Mouse (Mus musculus) hindbrain, embryonic 12.5 days (tissue): ENCODE measurements around the gene Pitpnc1. TPM values are rescaled to one million over a fixed set of nuclear protein-coding genes. Genes with fewer than 3 reads are reported as not detected.

Experiments used
- ATAC-seq: fragments of 200-750 bp; cut with Nextera tagmentation; 2 replicates; pipeline ENCODE4 v1.8.0; 2017; ENCODE audit warnings: moderate TSS enrichment; ENCODE audit not compliant: low FRiP score
- H3K27ac ChIP-seq: fragments of 300-500 bp; sonication (generic); 2 replicates; pipeline ENCODE4 v1.5.1; 2016; ENCODE audit warnings: mild to moderate bottlenecking
- H3K27me3 ChIP-seq: fragments of 300-500 bp; sonication (generic); 2 replicates; pipeline ENCODE4 v1.6.1; 2016; ENCODE audit warnings: mild to moderate bottlenecking
- H3K36me3 ChIP-seq: fragments of 300-500 bp; sonication (generic); 2 replicates; pipeline ENCODE4 v1.6.1; 2016; ENCODE audit warnings: mild to moderate bottlenecking
- H3K4me1 ChIP-seq: fragments of 300-500 bp; sonication (generic); 2 replicates; pipeline ENCODE4 v1.6.1; 2016
- H3K4me2 ChIP-seq: fragments of 300-500 bp; sonication (generic); replicated peaks from 2 replicates; pipeline ENCODE4 v1.6.1; 2016; ENCODE audit warnings: mild to moderate bottlenecking
- H3K4me3 ChIP-seq: fragments of 300-500 bp; sonication (generic); 2 replicates; pipeline ENCODE4 v1.5.1; 2016; ENCODE audit warnings: mild to moderate bottlenecking
- H3K9ac ChIP-seq: fragments of 300-500 bp; sonication (generic); 2 replicates; pipeline ENCODE4 v1.6.1; 2016; ENCODE audit warnings: mild to moderate bottlenecking, moderate library complexity
- H3K9me3 ChIP-seq: fragments of 300-500 bp; sonication (generic); replicated peaks from 2 replicates; pipeline ENCODE4 v1.6.1; 2016; ENCODE audit warnings: mild to moderate bottlenecking
- WGBS: fragments of 180-500 bp; shearing (Covaris S2); methylation state at CpG from one replicate; pipeline ENCODE4 v1.1.7; 2016; 5-methylcytosine and 5-hydroxymethylcytosine counted together
- polyA plus RNA-seq: library from polyadenylated mRNA; unstranded; fragments of >200 nt; fragmentation: Nextera tagmentation; extraction: Ambion mirVana; gene quantifications from 2 replicates; pipeline ENCODE4 v1.2.1, GENCODE M21; 2016

Gene Pitpnc1
- polyA plus RNA-seq, 1 experiment from 2014 or later, result 36.5 TPM

GRCm38 (mm10) chr11:107243126-107243525 lies 227.4 kb downstream of the Pitpnc1 start:
- no peak overlapping the region for H3K9ac ChIP-seq
- H3K27ac ChIP-seq, result no peak overlapping the region
- no peaks in the 10 kb centered on the region; the same call in 1 of the 2 replicates for H3K36me3 ChIP-seq
- H3K9me3 ChIP-seq, result 0 out of 2 replicates have a peak, but pooled peaks cover 4% of the 10 kb centered on the region
- H3K4me1 ChIP-seq, result no peaks in the 10 kb centered on the region; the same call in 1 of the 2 replicates
- H3K4me3 ChIP-seq, result no peak overlapping the region
- WGBS, result 61% methylated on average over 6 of the region's 6 CpGs
- no peak for ATAC-seq
- no peak overlapping the region for H3K4me2 ChIP-seq
- no peaks in the 10 kb centered on the region for H3K27me3 ChIP-seq

- 90% methylated on average over 7 of the region's 7 CpGs for WGBS
- Histone ChIP-seq H3K27ac (no peak overlapping the region), H3K9ac (no peak overlapping the region), H3K27me3 (no peaks in the 10 kb centered on the region), H3K9me3 (0 out of 2 replicates have a peak, but pooled peaks cover 4% of the 10 kb centered on the region), H3K4me1 (no peaks in the 10 kb centered on the region; the same call in 1 of the 2 replicates), H3K36me3 (no peaks in the 10 kb centered on the region; the same call in 1 of the 2 replicates), H3K4me3 (no peak overlapping the region), H3K4me2 (no peak overlapping the region)
- ATAC-seq, result no peak
These were observed 228.8 kb downstream of the Pitpnc1 start for GRCm38 (mm10) chr11:107241678-107242077.

- ATAC-seq, result no peak
- no peak overlapping the region for H3K9ac ChIP-seq
- H3K9me3 ChIP-seq, result no peaks in the 10 kb centered on the region
- no peak overlapping the region for H3K4me3 ChIP-seq
- WGBS, result 94% methylated on average over 6 of the region's 6 CpGs
- no peak overlapping the region for H3K4me2 ChIP-seq
- H3K4me1 ChIP-seq, result no peaks in the 10 kb centered on the region; the same call in 1 of the 2 replicates
- H3K27ac ChIP-seq, result no peak overlapping the region
- H3K27me3 ChIP-seq, result no peaks in the 10 kb centered on the region
- H3K36me3 ChIP-seq, result no peaks in the 10 kb centered on the region
These were observed 232.0 kb downstream of the Pitpnc1 start for GRCm38 (mm10) chr11:107238506-107238905.

GRCm38 (mm10) chr11:107237532-107237931 lies 233.0 kb downstream of the Pitpnc1 start:
- H3K27ac ChIP-seq, result no peak overlapping the region
- no peak for ATAC-seq
- no peaks in the 10 kb centered on the region for H3K27me3 ChIP-seq
- H3K9ac ChIP-seq, result no peak overlapping the region
- no peak overlapping the region for H3K4me2 ChIP-seq
- WGBS, result 89% methylated on average over 4 of the region's 4 CpGs
- H3K4me1 ChIP-seq, result no peaks in the 10 kb centered on the region
- no peaks in the 10 kb centered on the region for H3K36me3 ChIP-seq
- H3K4me3 ChIP-seq, result no peak overlapping the region
- no peaks in the 10 kb centered on the region for H3K9me3 ChIP-seq

- H3K27ac ChIP-seq, result no peak overlapping the region
These were observed 237.1 kb downstream of the Pitpnc1 start for GRCm38 (mm10) chr11:107233252-107233890.

GRCm38 (mm10) chr11:107230128-107230527 lies 240.4 kb downstream of the Pitpnc1 start:
- Histone ChIP-seq H3K9ac (no peak overlapping the region), H3K27ac (no peak overlapping the region), H3K4me2 (no peak overlapping the region), H3K36me3 (peaks cover 21% of the 10 kb centered on the region), H3K27me3 (no peaks in the 10 kb centered on the region), H3K4me1 (no peaks in the 10 kb centered on the region), H3K4me3 (no peak overlapping the region), H3K9me3 (no peaks in the 10 kb centered on the region)
- WGBS, result 73% methylated on average over 10 of the region's 10 CpGs
- ATAC-seq, result no peak

More at GRCm38 (mm10) chr11:107233252-107233890, 237.1 kb downstream of the Pitpnc1 start:
- peaks cover 14% of the 10 kb centered on the region for H3K36me3 ChIP-seq
- no peaks in the 10 kb centered on the region for H3K27me3 ChIP-seq
- H3K4me3 ChIP-seq, result no peak overlapping the region
- 91% methylated on average over 5 of the region's 5 CpGs for WGBS
- H3K4me1 ChIP-seq, result no peaks in the 10 kb centered on the region
- no peak for ATAC-seq
- no peaks in the 10 kb centered on the region for H3K9me3 ChIP-seq
- no peak overlapping the region for H3K9ac ChIP-seq
- H3K4me2 ChIP-seq, result no peak overlapping the region

GRCm38 (mm10) chr11:107226431-107226830 lies 244.1 kb downstream of the Pitpnc1 start:
- H3K27ac ChIP-seq, result no peak overlapping the region
- 100% methylated on average over 1 of the region's 1 CpGs for WGBS
- no peaks in the 10 kb centered on the region for H3K27me3 ChIP-seq
- no peaks in the 10 kb centered on the region for H3K4me1 ChIP-seq
- H3K9me3 ChIP-seq, result no peaks in the 10 kb centered on the region
- H3K9ac ChIP-seq, result no peak overlapping the region
- no peak overlapping the region for H3K4me2 ChIP-seq
- peaks cover 11% of the 10 kb centered on the region for H3K36me3 ChIP-seq
- no peak for ATAC-seq
- no peak overlapping the region for H3K4me3 ChIP-seq

- Histone ChIP-seq H3K4me1 (no peaks in the 10 kb centered on the region), H3K9me3 (no peaks in the 10 kb centered on the region), H3K36me3 (peaks cover 9% of the 10 kb centered on the region; the same call in 1 of the 2 replicates), H3K27me3 (no peaks in the 10 kb centered on the region), H3K27ac (no peak overlapping the region), H3K9ac (no peak overlapping the region), H3K4me3 (no peak overlapping the region), H3K4me2 (no peak overlapping the region)
- ATAC-seq, result no peak
- 95% methylated on average over 10 of the region's 10 CpGs for whole genome bisulfite sequencing
These were observed 244.5 kb downstream of the Pitpnc1 start for GRCm38 (mm10) chr11:107226013-107226412.

- no peak overlapping the region for H3K9ac ChIP-seq
- WGBS, result 83% methylated on average over 5 of the region's 5 CpGs
- peaks cover 9% of the 10 kb centered on the region; the same call in 1 of the 2 replicates for H3K36me3 ChIP-seq
- H3K4me2 ChIP-seq, result no peak overlapping the region
- no peak for ATAC-seq
- H3K27me3 ChIP-seq, result no peaks in the 10 kb centered on the region
- H3K4me3 ChIP-seq, result no peak overlapping the region
- H3K9me3 ChIP-seq, result no peaks in the 10 kb centered on the region
- no peaks in the 10 kb centered on the region for H3K4me1 ChIP-seq
- no peak overlapping the region for H3K27ac ChIP-seq
These were observed 245.2 kb downstream of the Pitpnc1 start for GRCm38 (mm10) chr11:107225301-107225700.

- Histone ChIP-seq H3K27me3 (no peaks in the 10 kb centered on the region), H3K9ac (no peak overlapping the region), H3K4me1 (no peaks in the 10 kb centered on the region), H3K4me3 (no peak overlapping the region), H3K4me2 (no peak overlapping the region), H3K36me3 (peaks cover 9% of the 10 kb centered on the region; the same call in 1 of the 2 replicates), H3K27ac (no peak overlapping the region), H3K9me3 (no peaks in the 10 kb centered on the region)
- ATAC-seq, result no peak
- WGBS, result 66% methylated on average over 8 of the region's 8 CpGs
These were observed 246.8 kb downstream of the Pitpnc1 start for GRCm38 (mm10) chr11:107223667-107224214.

GRCm38 (mm10) chr11:107223169-107223561 lies 247.3 kb downstream of the Pitpnc1 start:
- Histone ChIP-seq H3K4me1 (no peaks in the 10 kb centered on the region), H3K9me3 (no peaks in the 10 kb centered on the region), H3K27ac (no peak overlapping the region), H3K9ac (no peak overlapping the region), H3K4me2 (no peak overlapping the region), H3K4me3 (no peak overlapping the region), H3K27me3 (no peaks in the 10 kb centered on the region), H3K36me3 (peaks cover 5% of the 10 kb centered on the region; the same call in 1 of the 2 replicates)
- 80% methylated on average over 1 of the region's 1 CpGs for WGBS
- ATAC-seq, result no peak

- ATAC-seq, result no peak
- no peaks in the 10 kb centered on the region for H3K9me3 ChIP-seq
- H3K4me2 ChIP-seq, result no peak overlapping the region
- H3K9ac ChIP-seq, result no peak overlapping the region
- 68% methylated on average over 12 of the region's 12 CpGs for WGBS
- H3K4me1 ChIP-seq, result no peaks in the 10 kb centered on the region
- no peak overlapping the region for H3K27ac ChIP-seq
- H3K36me3 ChIP-seq, result no peaks in the 10 kb centered on the region
- no peak overlapping the region for H3K4me3 ChIP-seq
- no peaks in the 10 kb centered on the region for H3K27me3 ChIP-seq
These were observed 247.8 kb downstream of the Pitpnc1 start for GRCm38 (mm10) chr11:107222531-107223168.
